Mouse (Mus musculus) E14TG2a.4 (cell line): Measurements from ENCODE around the gene E2f2.

Experiments used
- CTCF ChIP-seq: conservative IDR thresholded peaks from 2 replicates; pipeline ENCODE4 v1.5.1; 2014; ENCODE audit warnings: low read length
- NANOG ChIP-seq: IDR thresholded peaks from 2 replicates; pipeline ENCODE4 v1.6.1; 2014; ENCODE audit warnings: borderline replicate concordance, low read length, mixed read lengths
- POU5F1 ChIP-seq: IDR thresholded peaks from 2 replicates; pipeline ENCODE4 v1.6.1; 2014; ENCODE audit warnings: low read length, borderline replicate concordance

- no peak for TF ChIP-seq CTCF
- no peak for TF ChIP-seq NANOG
- TF ChIP-seq POU5F1: no peak
Observed at GRCm38 (mm10) chr4:136174216-136175193, 2.3 kb downstream of the E2f2 start.
